Mouse (Mus musculus): Measurements from ENCODE around the gene Prmt1. TPM values are rescaled to one million over a fixed set of nuclear protein-coding genes. Genes with fewer than 3 reads are reported as not detected.

Prmt1 gene
- polyA plus RNA-seq, 1 experiment from 2014 or later = 681 TPM

GRCm38 (mm10) chr7:44986879-44987718 is 731 bp upstream of the Prmt1 start:
- peak overlapping the region; percentile 93 for H3K27ac ChIP-seq
- peak overlapping the region; percentile 94 for H3K4me3 ChIP-seq
- peaks cover 48% of the 10 kb centered on the region for H3K4me1 ChIP-seq (replicated peaks)
- H3K27me3 ChIP-seq = no peaks in the 10 kb centered on the region
- no peak; the same call in 1 of the 2 replicates for ATAC-seq (ENCODE audit: low FRiP score)
- WGBS = under 1% methylated on average over 29 of the region's 29 CpGs
- no peaks in the 10 kb centered on the region for H3K9me3 ChIP-seq
- peaks cover 18% of the 10 kb centered on the region for H3K36me3 ChIP-seq
- peak overlapping the region; percentile 73 for H3K4me2 ChIP-seq
- H3K9ac ChIP-seq = peak overlapping the region; percentile 80

- peak overlapping the region; percentile 97 for H3K27ac ChIP-seq
- peak overlapping the region; percentile 94 for H3K4me3 ChIP-seq
- no peak; the same call in 1 of the 2 replicates for ATAC-seq (ENCODE audit: low FRiP score)
- peaks cover 24% of the 10 kb centered on the region for H3K36me3 ChIP-seq
- under 1% methylated on average over 44 of the region's 45 CpGs for WGBS
- H3K27me3 ChIP-seq = no peaks in the 10 kb centered on the region
- H3K4me2 ChIP-seq = peak overlapping the region; percentile 73
- no peaks in the 10 kb centered on the region for H3K9me3 ChIP-seq
- H3K4me1 ChIP-seq (replicated peaks) = peaks cover 48% of the 10 kb centered on the region
- H3K9ac ChIP-seq = peak overlapping the region; percentile 98
These were observed 675 bp downstream of the Prmt1 start for GRCm38 (mm10) chr7:44985595-44986191.

GRCm38 (mm10) chr7:44984833-44985164 is 1.6 kb downstream of the Prmt1 start:
- Histone ChIP-seq H3K9ac (peak overlapping the region; percentile 98), H3K4me1 (replicated peaks) (peaks cover 45% of the 10 kb centered on the region)

GRCm38 (mm10) chr7:44983944-44984832 is 2.2 kb downstream of the Prmt1 start:
- H3K4me2 ChIP-seq = peak overlapping the region; percentile 73
- H3K4me1 ChIP-seq (replicated peaks) = peaks cover 42% of the 10 kb centered on the region
- peak overlapping the region; percentile 58 for H3K27ac ChIP-seq
- peaks cover 40% of the 10 kb centered on the region for H3K36me3 ChIP-seq
- no peak for ATAC-seq (ENCODE audit: low FRiP score)
- peak overlapping the region; percentile 94 for H3K4me3 ChIP-seq
- 75% methylated on average over 7 of the region's 7 CpGs for WGBS
- H3K27me3 ChIP-seq = no peaks in the 10 kb centered on the region
- H3K9me3 ChIP-seq = no peaks in the 10 kb centered on the region
- H3K9ac ChIP-seq = peak overlapping the region; percentile 98

More at GRCm38 (mm10) chr7:44984833-44985164, 1.6 kb downstream of the Prmt1 start:
- peak overlapping the region; percentile 73 for H3K4me2 ChIP-seq
- 37% methylated on average over 3 of the region's 3 CpGs for WGBS
- no peaks in the 10 kb centered on the region for H3K9me3 ChIP-seq
- no peaks in the 10 kb centered on the region for H3K27me3 ChIP-seq
- H3K4me3 ChIP-seq = peak overlapping the region; percentile 94
- peaks cover 33% of the 10 kb centered on the region for H3K36me3 ChIP-seq
- no peak for ATAC-seq (ENCODE audit: low FRiP score)
- H3K27ac ChIP-seq = peak overlapping the region; percentile 97; the same call in 1 of the 2 replicates

GRCm38 (mm10) chr7:44983085-44983484 is 3.3 kb downstream of the Prmt1 start:
- peak overlapping the region; percentile 58; the same call in 1 of the 2 replicates for H3K27ac ChIP-seq
- no peak overlapping the region for H3K4me2 ChIP-seq
- ATAC-seq (ENCODE audit: low FRiP score) = no peak
- H3K4me1 ChIP-seq (replicated peaks) = peaks cover 33% of the 10 kb centered on the region
- H3K4me3 ChIP-seq = no peak overlapping the region
- 36% methylated on average over 6 of the region's 6 CpGs for WGBS
- no peaks in the 10 kb centered on the region for H3K9me3 ChIP-seq
- no peak overlapping the region for H3K9ac ChIP-seq
- H3K36me3 ChIP-seq = peaks cover 51% of the 10 kb centered on the region
- no peaks in the 10 kb centered on the region for H3K27me3 ChIP-seq

- Histone ChIP-seq H3K4me2 (no peak overlapping the region), H3K27ac (no peak overlapping the region), H3K4me1 (replicated peaks) (peaks cover 25% of the 10 kb centered on the region), H3K27me3 (no peaks in the 10 kb centered on the region), H3K9me3 (no peaks in the 10 kb centered on the region), H3K9ac (no peak overlapping the region), H3K4me3 (no peak overlapping the region), H3K36me3 (peaks cover 66% of the 10 kb centered on the region)
- 96% methylated on average over 8 of the region's 8 CpGs for WGBS
- ATAC-seq (ENCODE audit: low FRiP score) = no peak
These were observed 4.8 kb downstream of the Prmt1 start for GRCm38 (mm10) chr7:44981539-44981938.

GRCm38 (mm10) chr7:44978300-44978699 is 8.1 kb downstream of the Prmt1 start:
- WGBS = 91% methylated on average over 3 of the region's 3 CpGs
- no peak for ATAC-seq (ENCODE audit: low FRiP score)
- no peaks in the 10 kb centered on the region for H3K9me3 ChIP-seq
- H3K9ac ChIP-seq = no peak overlapping the region
- no peak overlapping the region for H3K4me3 ChIP-seq
- peaks cover 75% of the 10 kb centered on the region for H3K36me3 ChIP-seq
- H3K4me2 ChIP-seq = no peak overlapping the region
- H3K27me3 ChIP-seq = no peaks in the 10 kb centered on the region
- H3K4me1 ChIP-seq (replicated peaks) = peaks cover 18% of the 10 kb centered on the region
- no peak overlapping the region for H3K27ac ChIP-seq

GRCm38 (mm10) chr7:44975117-44975419 is 11.3 kb downstream of the Prmt1 start:
- H3K4me1 ChIP-seq (replicated peaks) = peaks cover 46% of the 10 kb centered on the region
- H3K27me3 ChIP-seq = no peaks in the 10 kb centered on the region
- H3K9ac ChIP-seq = peak overlapping the region; percentile 49; the same call in 1 of the 2 replicates
- no peaks in the 10 kb centered on the region for H3K9me3 ChIP-seq
- peak overlapping the region; percentile 56 for H3K4me3 ChIP-seq
- H3K4me2 ChIP-seq = peak overlapping the region; percentile 91
- WGBS = 21% methylated on average over 6 of the region's 6 CpGs
- ATAC-seq (ENCODE audit: low FRiP score) = no peak
- H3K36me3 ChIP-seq = peaks cover 48% of the 10 kb centered on the region
- peak overlapping the region; percentile 98 for H3K27ac ChIP-seq

- ATAC-seq (ENCODE audit: low FRiP score) = peak; percentile 58
- Histone ChIP-seq H3K27me3 (no peaks in the 10 kb centered on the region), H3K4me3 (peak within 1 kb of the TSS; percentile 56), H3K36me3 (peaks cover 43% of the 10 kb centered on the region), H3K9me3 (no peaks in the 10 kb centered on the region), H3K4me1 (replicated peaks) (peaks cover 50% of the 10 kb centered on the region), H3K27ac (peak within 1 kb of the TSS; percentile 98), H3K9ac (peak within 1 kb of the TSS; percentile 82), H3K4me2 (peak within 1 kb of the TSS; percentile 91)
- under 1% methylated on average over 22 of the region's 22 CpGs for WGBS
These were observed 11.8 kb downstream of the Prmt1 start, which contains the start of gene Cpt1c for GRCm38 (mm10) chr7:44974383-44975116. Gene Cpt1c, minus strand, starts transcription at chr7:44974851.

GRCm38 (mm10) chr7:44973415-44974130 is 12.8 kb downstream of the Prmt1 start:
- Histone ChIP-seq H3K9ac (peak overlapping the region; percentile 82), H3K27me3 (no peaks in the 10 kb centered on the region), H3K36me3 (peaks cover 33% of the 10 kb centered on the region), H3K9me3 (no peaks in the 10 kb centered on the region), H3K4me3 (peak overlapping the region; percentile 56), H3K27ac (peak overlapping the region; percentile 98), H3K4me1 (replicated peaks) (peaks cover 50% of the 10 kb centered on the region), H3K4me2 (peak overlapping the region; percentile 91)
- no peak for ATAC-seq (ENCODE audit: low FRiP score)
- WGBS = 35% methylated on average over 14 of the region's 14 CpGs

GRCm38 (mm10) chr7:44971142-44971541 is 15.2 kb downstream of the Prmt1 start:
- Histone ChIP-seq H3K4me3 (peak overlapping the region; percentile 50), H3K27ac (peak overlapping the region; percentile 89), H3K4me1 (replicated peaks) (peaks cover 50% of the 10 kb centered on the region), H3K27me3 (no peaks in the 10 kb centered on the region), H3K4me2 (peak overlapping the region; percentile 76), H3K36me3 (peaks cover 24% of the 10 kb centered on the region), H3K9ac (peak overlapping the region; percentile 70), H3K9me3 (no peaks in the 10 kb centered on the region)
- ATAC-seq (ENCODE audit: low FRiP score) = no peak
- WGBS = 66% methylated on average over 7 of the region's 7 CpGs

All from hindbrain, embryonic 13.5 days (tissue).